Mouse (Mus musculus) lung, postnatal 0 days (tissue): Measurements from ENCODE around the gene Sys1. TPM values are rescaled to one million over a fixed set of nuclear protein-coding genes. Genes with fewer than 3 reads are reported as not detected.

Experiments used
- ATAC-seq: fragments of 200-750 bp; cut with Nextera tagmentation; 2 replicates; pipeline ENCODE4 v1.8.0; 2017; ENCODE audit warnings: moderate library complexity
- DNase-seq: peaks from one replicate; pipeline ENCODE4 v3.0.0-alpha.2; 2016; ENCODE audit warnings: low spot score
- H3K27ac ChIP-seq: fragments of 300-500 bp; sonication (generic); 2 replicates; pipeline ENCODE4 v1.5.1; 2014; ENCODE audit warnings: antibody characterized with exemption, mild to moderate bottlenecking, low read length, mixed read lengths
- H3K27me3 ChIP-seq: fragments of 300-500 bp; sonication (generic); replicated peaks from 2 replicates; pipeline ENCODE4 v1.6.1; 2014; ENCODE audit warnings: low read length, mixed read lengths; ENCODE audit not compliant: insufficient read depth
- H3K36me3 ChIP-seq: fragments of 300-500 bp; sonication (generic); 2 replicates; pipeline ENCODE4 v1.6.1; 2014; ENCODE audit warnings: low read length, mixed read lengths; ENCODE audit not compliant: insufficient read depth
- H3K4me1 ChIP-seq: fragments of 300-500 bp; sonication (generic); 2 replicates; pipeline ENCODE4 v1.6.1; 2014; ENCODE audit warnings: antibody characterized with exemption, low read depth, low read length, mixed read lengths; ENCODE audit not compliant: insufficient read depth
- H3K4me2 ChIP-seq: fragments of 300-500 bp; sonication (generic); replicated peaks from 2 replicates; pipeline ENCODE4 v1.6.1; 2014; ENCODE audit warnings: low read depth, mild to moderate bottlenecking, low read length, moderate library complexity, mixed read lengths
- H3K4me3 ChIP-seq: fragments of 300-500 bp; sonication (generic); 2 replicates; pipeline ENCODE4 v1.5.1; 2014; ENCODE audit warnings: low read depth, low read length
- H3K9ac ChIP-seq: fragments of 300-500 bp; sonication (generic); replicated peaks from 2 replicates; pipeline ENCODE4 v1.6.1; 2014; ENCODE audit warnings: low read depth, mild to moderate bottlenecking
- H3K9me3 ChIP-seq: fragments of 300-500 bp; sonication (generic); 2 replicates; pipeline ENCODE4 v1.6.1; 2016; ENCODE audit warnings: low read length, mixed read lengths
- CTCF ChIP-seq: IDR thresholded peaks from 2 replicates; pipeline ENCODE4 v1.5.1; 2016; ENCODE audit warnings: antibody characterized with exemption, mild to moderate bottlenecking
- EP300 ChIP-seq: IDR thresholded peaks from 2 replicates; pipeline ENCODE4 v1.6.1; 2016; ENCODE audit warnings: antibody characterized with exemption, mild to moderate bottlenecking, control low read depth
- WGBS: fragments of 180-500 bp; shearing (Covaris S2); extraction: QIAGEN DNeasy Blood & Tissue Kit; methylation state at CpG from one replicate; pipeline ENCODE4 v1.1.7; 2014; 5-methylcytosine and 5-hydroxymethylcytosine counted together
- polyA plus RNA-seq: library from polyadenylated mRNA; unstranded; fragments of >200 nt; fragmentation: Nextera tagmentation; extraction: Ambion mirVana; gene quantifications from 2 replicates; pipeline ENCODE4 v1.2.1, GENCODE M21; 2015

The Sys1 gene
- polyA plus RNA-seq, 1 experiment from 2014 or later = 66.2 TPM

GRCm38 (mm10) chr2:164515897-164516296, 59.1 kb downstream of the Sys1 start:
- Histone ChIP-seq H3K9me3 (no peaks in the 10 kb centered on the region), H3K36me3 (no peaks in the 10 kb centered on the region)
- no peak for ATAC-seq

DNA sequence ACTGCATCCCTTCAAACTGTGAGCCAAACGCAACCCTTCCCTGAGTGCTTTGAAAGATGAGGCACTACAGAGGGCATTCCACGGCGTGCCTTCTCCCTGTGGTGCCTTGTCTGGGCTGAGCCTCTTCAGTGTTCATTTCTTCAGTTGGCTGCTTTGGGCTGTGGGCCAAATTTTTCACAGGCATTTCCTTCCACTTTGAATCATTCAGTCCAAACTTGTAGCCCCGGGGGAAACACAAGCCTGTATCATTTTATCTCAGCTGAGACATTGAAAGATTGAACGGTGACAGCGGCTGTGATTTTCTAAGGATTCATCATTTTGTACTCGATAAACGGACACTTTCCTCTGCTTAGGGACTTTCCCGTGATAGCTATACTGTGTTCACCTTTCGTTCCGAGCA, 59.8 kb downstream of the Sys1 start:
- Histone ChIP-seq H3K9ac (no peak overlapping the region), H3K4me3 (no peak overlapping the region), H3K9me3 (no peaks in the 10 kb centered on the region), H3K36me3 (no peaks in the 10 kb centered on the region), H3K27ac (no peak overlapping the region), H3K4me1 (no peaks in the 10 kb centered on the region), H3K27me3 (no peaks in the 10 kb centered on the region), H3K4me2 (no peak overlapping the region)
- ATAC-seq (no peak), DNase-seq (no peak)
- 66% methylated on average over 11 of the region's 11 CpGs for WGBS
- TF ChIP-seq EP300 (no peak), CTCF (no peak)

More at GRCm38 (mm10) chr2:164515897-164516296, 59.1 kb downstream of the Sys1 start:
- Histone ChIP-seq H3K4me2 (no peak overlapping the region), H3K27me3 (no peaks in the 10 kb centered on the region), H3K4me3 (no peak overlapping the region), H3K9ac (no peak overlapping the region), H3K4me1 (no peaks in the 10 kb centered on the region), H3K27ac (no peak overlapping the region)
- no peak for TF ChIP-seq EP300
- no peak for TF ChIP-seq CTCF
- WGBS = 83% methylated on average over 9 of the region's 9 CpGs
- no peak for DNase-seq

DNA sequence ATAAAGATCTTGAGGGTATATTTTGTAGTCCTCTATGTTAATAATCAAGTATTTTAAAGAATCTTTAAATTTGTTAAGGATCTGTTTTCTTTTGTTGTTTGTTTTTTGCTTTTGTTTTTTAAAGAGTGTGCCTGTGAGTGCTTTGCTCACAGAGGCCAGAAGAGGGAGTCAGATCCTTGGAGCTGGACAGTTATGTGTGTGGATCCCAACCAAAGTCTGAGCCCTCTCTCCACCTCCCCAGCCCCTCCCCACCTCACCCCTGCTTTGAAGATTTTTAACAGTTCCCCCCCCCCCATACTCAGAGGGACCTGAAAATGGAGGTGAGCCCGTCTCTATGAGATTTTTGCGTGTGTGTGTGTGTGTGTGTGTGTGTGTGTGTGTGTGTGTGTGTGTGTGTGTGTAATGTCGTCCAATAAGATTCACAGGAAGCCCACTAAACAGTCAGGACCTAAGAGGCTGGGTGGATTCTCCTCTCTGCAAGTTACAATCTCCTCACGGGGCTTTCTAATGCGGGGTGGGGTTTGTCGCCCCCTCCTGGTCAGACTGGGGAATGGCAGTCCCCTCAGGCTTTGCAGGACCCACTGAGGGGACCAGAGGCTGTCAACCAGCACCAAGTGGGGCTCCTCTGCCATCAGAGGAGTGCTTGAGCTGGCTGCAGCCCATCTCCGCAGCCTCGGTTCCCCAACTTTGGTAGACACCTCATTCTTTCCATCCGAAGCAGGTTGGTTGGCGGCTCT, 60.9 kb downstream of the Sys1 start:
- Histone ChIP-seq H3K4me2 (no peak overlapping the region), H3K27ac (no peak overlapping the region), H3K9ac (no peak overlapping the region), H3K9me3 (no peaks in the 10 kb centered on the region), H3K27me3 (no peaks in the 10 kb centered on the region), H3K4me3 (no peak overlapping the region), H3K4me1 (no peaks in the 10 kb centered on the region), H3K36me3 (no peaks in the 10 kb centered on the region)
- DNase-seq (peak; percentile 82), ATAC-seq (peak; percentile 25; the same call in 1 of the 2 replicates)
- peak; percentile 93 for TF ChIP-seq CTCF
- 0 out of 2 replicates have a peak, but pooled peaks have one; percentile 5 for TF ChIP-seq EP300
- WGBS = 42% methylated on average over 7 of the region's 10 CpGs

DNA sequence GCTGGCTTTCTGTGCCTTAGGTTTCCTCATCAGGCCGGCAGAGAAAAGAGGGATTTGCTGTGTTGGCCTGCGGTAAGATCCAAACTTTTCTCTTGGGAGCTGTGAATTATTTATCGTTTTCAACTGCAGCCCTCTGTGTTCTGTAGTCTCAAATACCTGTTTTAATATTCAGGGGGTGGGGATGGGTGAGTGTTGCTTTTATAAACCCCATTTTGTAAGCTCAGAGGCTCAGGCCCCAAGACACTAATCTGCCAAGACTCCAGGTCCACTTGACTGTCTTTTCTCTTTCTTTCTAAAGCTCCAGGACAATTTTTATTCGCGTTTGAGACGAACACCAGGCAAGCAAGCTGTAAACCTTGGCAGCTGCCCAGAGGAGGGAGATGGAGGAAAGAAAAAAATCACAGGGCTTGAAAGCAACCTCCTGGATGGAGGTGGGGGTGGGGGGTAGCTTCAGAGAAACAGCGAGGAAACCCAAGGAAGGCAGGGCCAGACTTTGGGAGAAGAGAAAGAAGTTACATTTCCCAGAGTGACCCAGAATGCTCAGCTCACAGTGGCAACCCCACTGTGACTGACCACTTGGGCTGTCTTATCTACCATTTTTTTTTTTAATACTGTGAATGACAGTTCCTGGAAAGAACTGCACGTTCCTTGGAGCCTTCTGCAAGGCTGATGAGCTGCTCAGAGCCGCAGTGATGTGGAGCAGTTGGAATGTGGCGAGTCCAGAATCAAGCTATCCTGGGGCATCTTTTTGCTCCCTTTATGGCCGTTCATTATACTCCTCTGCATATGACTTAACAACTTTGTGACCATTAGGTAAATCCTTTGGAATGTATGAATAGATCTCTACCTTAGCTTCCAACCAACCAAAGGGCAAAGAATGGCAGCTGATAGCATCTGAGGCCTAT, 61.8 kb downstream of the Sys1 start:
- no peak for TF ChIP-seq EP300
- ATAC-seq (no peak), DNase-seq (no peak)
- H3K27ac ChIP-seq = no peak overlapping the region
- 46% methylated on average over 11 of the region's 11 CpGs for WGBS
- no peak overlapping the region for H3K4me2 ChIP-seq
- H3K4me1 ChIP-seq = no peaks in the 10 kb centered on the region
- no peak overlapping the region for H3K4me3 ChIP-seq
- no peaks in the 10 kb centered on the region for H3K36me3 ChIP-seq
- no peaks in the 10 kb centered on the region for H3K9me3 ChIP-seq
- H3K9ac ChIP-seq = no peak overlapping the region
- H3K27me3 ChIP-seq = no peaks in the 10 kb centered on the region

DNA sequence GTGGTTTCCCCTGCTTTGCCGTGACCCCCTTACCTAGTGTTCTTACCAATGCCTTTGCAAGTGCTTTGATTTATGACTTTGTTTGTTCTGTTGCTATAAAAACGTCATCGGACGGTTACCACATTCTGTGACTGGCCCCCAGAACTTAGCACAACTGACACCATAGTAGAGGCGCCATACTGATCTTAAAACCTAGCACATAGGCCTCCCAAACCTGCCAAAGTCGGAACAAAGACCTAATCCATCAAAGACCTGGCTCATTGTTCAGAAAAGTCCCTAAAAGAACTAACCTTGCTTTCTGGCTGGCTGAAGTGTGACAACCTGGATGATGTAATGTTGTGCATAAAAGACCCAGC, 62.4 kb downstream of the Sys1 start:
- no peak for ATAC-seq
- DNase-seq = no peak
- H3K4me3 ChIP-seq = no peak overlapping the region
- no peaks in the 10 kb centered on the region for H3K27me3 ChIP-seq
- H3K36me3 ChIP-seq = no peaks in the 10 kb centered on the region
- no peaks in the 10 kb centered on the region for H3K9me3 ChIP-seq
- no peak for TF ChIP-seq EP300
- TF ChIP-seq CTCF = no peak
- no peak overlapping the region for H3K9ac ChIP-seq
- no peak overlapping the region for H3K27ac ChIP-seq
- H3K4me2 ChIP-seq = no peak overlapping the region
- 75% methylated on average over 6 of the region's 6 CpGs for WGBS
- H3K4me1 ChIP-seq = no peaks in the 10 kb centered on the region

GRCm38 (mm10) chr2:164520782-164521181, 64.0 kb downstream of the Sys1 start:
- TF ChIP-seq EP300 (no peak), CTCF (peak; percentile 95)
- no peak overlapping the region for H3K27ac ChIP-seq
- H3K9me3 ChIP-seq = no peaks in the 10 kb centered on the region
- ATAC-seq (peak; percentile 68), DNase-seq (peak; percentile 89)
- H3K36me3 ChIP-seq = no peaks in the 10 kb centered on the region
- no peaks in the 10 kb centered on the region for H3K27me3 ChIP-seq
- H3K9ac ChIP-seq = no peak overlapping the region
- no peaks in the 10 kb centered on the region for H3K4me1 ChIP-seq
- H3K4me3 ChIP-seq = no peak overlapping the region
- no peak overlapping the region for H3K4me2 ChIP-seq
- WGBS = 10% methylated on average over 3 of the region's 3 CpGs
